Mouse (Mus musculus): ENCODE results near the gene Snrpd3. TPM values are rescaled to one million over a fixed set of nuclear protein-coding genes. Genes with fewer than 3 reads are reported as not detected.

The Snrpd3 gene
- polyA plus RNA-seq, 1 experiment from 2014 or later = 63.3 TPM

DNA sequence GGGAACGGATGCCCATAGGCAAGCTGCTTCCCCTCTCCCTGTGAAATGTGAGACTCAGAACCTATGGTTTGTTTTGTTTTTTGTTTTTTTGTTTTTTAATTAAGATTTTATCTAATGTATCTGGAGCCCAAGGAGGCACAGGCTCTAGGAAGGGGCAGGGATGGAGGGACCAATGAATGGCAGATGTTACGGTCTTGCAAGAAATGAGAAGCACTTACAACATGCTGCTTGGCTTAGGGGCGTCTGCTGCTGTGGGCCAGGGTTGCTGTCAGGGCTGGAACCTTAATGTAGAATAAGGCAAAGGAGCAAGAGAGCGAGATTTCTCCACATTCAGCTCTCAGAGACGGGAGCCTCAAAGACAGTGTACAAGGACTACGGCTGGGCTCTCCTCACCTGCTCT, 38.2 kb downstream of the Snrpd3 start:
- H3K4me1 ChIP-seq (replicated peaks; ENCODE audit: control insufficient read depth, insufficient read depth, low read length) = 0 out of 2 replicates have a peak, but pooled peaks cover 5% of the 10 kb centered on the region
- no peak for TF ChIP-seq CTCF (IDR thresholded peaks at IDR 0.05; ENCODE audit: low read depth)
- 85% methylated on average over 6 of the region's 6 CpGs for WGBS
- no peak overlapping the region for H3K4me3 ChIP-seq (ENCODE audit: low read depth, low read length)
- H3K27ac ChIP-seq (ENCODE audit: low read depth, low read length) = no peak overlapping the region
- no peak overlapping the region for H3K9ac ChIP-seq (ENCODE audit: low read depth, low read length)
- peaks cover 21% of the 10 kb centered on the region for H3K27me3 ChIP-seq (replicated peaks; ENCODE audit: control insufficient read depth, insufficient read depth, low read length)
- H3K36me3 ChIP-seq (ENCODE audit: control insufficient read depth, insufficient read depth) = no peaks in the 10 kb centered on the region
- no peak for ATAC-seq
- no peaks in the 10 kb centered on the region for H3K9me3 ChIP-seq (ENCODE audit: control insufficient read depth)
- H3K4me2 ChIP-seq (replicated peaks; ENCODE audit: low read depth) = no peak overlapping the region

DNA sequence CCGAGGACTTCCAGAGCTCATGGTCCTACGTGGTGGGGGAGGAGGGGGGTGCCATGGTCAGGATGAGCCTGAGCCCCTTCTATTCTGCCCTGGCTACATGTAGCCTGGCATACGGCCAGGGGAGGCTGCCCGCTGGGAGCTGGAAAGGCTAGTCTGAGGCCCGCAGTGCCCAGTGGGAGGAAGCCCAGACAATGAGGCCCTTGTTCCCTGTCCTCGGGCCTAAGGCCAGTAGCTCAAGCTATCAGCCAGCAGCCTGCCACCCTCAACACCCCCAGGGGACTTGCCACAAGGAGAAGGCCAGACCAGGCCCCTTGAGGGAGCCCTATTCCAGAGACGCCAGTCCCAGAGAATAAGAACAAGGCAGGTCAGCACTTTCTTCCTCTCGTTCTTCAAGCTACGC, 38.7 kb downstream of the Snrpd3 start:
- no peak for TF ChIP-seq CTCF (IDR thresholded peaks at IDR 0.05; ENCODE audit: low read depth)
- H3K27ac ChIP-seq (ENCODE audit: low read depth, low read length) = no peak overlapping the region

DNA sequence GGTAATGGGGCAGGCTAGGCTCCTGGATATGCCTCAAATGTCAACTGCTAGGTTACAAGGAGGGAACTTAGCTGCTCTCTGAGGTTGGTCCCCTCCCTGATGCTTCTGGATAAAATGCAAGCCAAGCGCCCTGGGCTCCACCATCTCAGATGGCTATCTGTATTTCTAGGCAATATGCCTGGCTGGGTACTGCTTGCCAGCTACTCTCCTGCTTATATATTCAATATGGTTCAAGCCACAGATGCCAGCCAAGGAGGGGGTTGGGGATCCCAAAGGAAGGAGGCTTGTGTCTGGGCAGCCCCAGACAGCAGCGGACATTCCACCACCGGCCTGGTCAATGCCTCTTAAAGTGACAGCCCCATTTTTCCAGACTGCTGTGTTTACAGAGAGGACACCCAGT, 41.2 kb downstream of the Snrpd3 start:
- Histone ChIP-seq H3K27me3 (replicated peaks; ENCODE audit: control insufficient read depth, insufficient read depth, low read length) (peaks cover 31% of the 10 kb centered on the region), H3K4me3 (ENCODE audit: low read depth, low read length) (no peak overlapping the region), H3K27ac (ENCODE audit: low read depth, low read length) (no peak overlapping the region), H3K4me2 (replicated peaks; ENCODE audit: low read depth) (no peak overlapping the region; the same call in 1 of the 2 replicates), H3K9ac (ENCODE audit: low read depth, low read length) (no peak overlapping the region), H3K36me3 (ENCODE audit: control insufficient read depth, insufficient read depth) (no peaks in the 10 kb centered on the region), H3K9me3 (ENCODE audit: control insufficient read depth) (no peaks in the 10 kb centered on the region), H3K4me1 (replicated peaks; ENCODE audit: control insufficient read depth, insufficient read depth, low read length) (0 out of 2 replicates have a peak, but pooled peaks cover 5% of the 10 kb centered on the region)
- 58% methylated on average over 3 of the region's 3 CpGs for WGBS
- TF ChIP-seq CTCF (IDR thresholded peaks at IDR 0.05; ENCODE audit: low read depth) = no peak
- no peak for ATAC-seq

More for the DNA sequence above, 38.7 kb downstream of the Snrpd3 start:
- Histone ChIP-seq H3K9me3 (ENCODE audit: control insufficient read depth) (no peaks in the 10 kb centered on the region), H3K27me3 (replicated peaks; ENCODE audit: control insufficient read depth, insufficient read depth, low read length) (peaks cover 25% of the 10 kb centered on the region), H3K36me3 (ENCODE audit: control insufficient read depth, insufficient read depth) (no peaks in the 10 kb centered on the region), H3K4me3 (ENCODE audit: low read depth, low read length) (no peak overlapping the region), H3K4me2 (replicated peaks; ENCODE audit: low read depth) (no peak overlapping the region), H3K4me1 (replicated peaks; ENCODE audit: control insufficient read depth, insufficient read depth, low read length) (0 out of 2 replicates have a peak, but pooled peaks cover 5% of the 10 kb centered on the region), H3K9ac (ENCODE audit: low read depth, low read length) (no peak overlapping the region)
- ATAC-seq = no peak
- WGBS = 60% methylated on average over 9 of the region's 9 CpGs

DNA sequence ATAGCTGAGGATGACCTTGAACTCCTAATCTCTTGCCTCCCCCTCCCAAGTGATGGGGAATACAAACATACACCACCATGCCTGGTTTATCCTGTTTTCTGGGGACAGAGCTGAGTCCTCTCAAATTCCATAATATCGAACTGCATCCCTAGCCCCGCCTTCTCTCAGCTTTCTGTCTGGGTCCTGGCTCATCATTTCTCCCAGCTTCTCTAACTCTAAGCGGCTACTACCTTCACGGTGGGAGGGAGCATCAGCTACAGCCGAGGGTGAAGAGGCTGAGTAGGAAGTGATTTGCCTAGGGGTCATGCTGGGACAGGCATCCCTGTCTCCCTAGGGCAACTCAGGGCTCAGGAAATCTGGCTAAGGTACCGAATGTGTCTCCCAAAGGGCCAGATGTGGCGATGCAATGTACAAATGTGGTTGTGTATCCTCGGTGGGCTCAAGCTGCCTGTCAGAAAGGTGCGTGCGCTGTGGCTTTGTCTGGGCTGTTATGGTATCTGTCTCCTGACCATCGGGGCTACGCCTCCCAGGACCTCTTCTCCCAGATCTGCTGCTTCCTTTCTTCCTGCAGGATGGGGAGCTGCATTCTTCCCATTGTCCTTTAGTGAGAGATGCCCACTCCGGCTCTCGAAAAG, 41.8 kb downstream of the Snrpd3 start:
- ATAC-seq = no peak
- 0 out of 2 replicates have a peak, but pooled peaks cover 5% of the 10 kb centered on the region for H3K4me1 ChIP-seq (replicated peaks; ENCODE audit: control insufficient read depth, insufficient read depth, low read length)
- WGBS = 9% methylated on average over 14 of the region's 14 CpGs
- H3K36me3 ChIP-seq (ENCODE audit: control insufficient read depth, insufficient read depth) = no peaks in the 10 kb centered on the region
- H3K4me3 ChIP-seq (ENCODE audit: low read depth, low read length) = peak overlapping the region; percentile 54
- H3K9ac ChIP-seq (ENCODE audit: low read depth, low read length) = no peak overlapping the region
- no peak overlapping the region for H3K27ac ChIP-seq (ENCODE audit: low read depth, low read length)
- peaks cover 31% of the 10 kb centered on the region for H3K27me3 ChIP-seq (replicated peaks; ENCODE audit: control insufficient read depth, insufficient read depth, low read length)
- no peak for TF ChIP-seq CTCF (IDR thresholded peaks at IDR 0.05; ENCODE audit: low read depth)
- peak overlapping the region; percentile 88 for H3K4me2 ChIP-seq (replicated peaks; ENCODE audit: low read depth)
- H3K9me3 ChIP-seq (ENCODE audit: control insufficient read depth) = no peaks in the 10 kb centered on the region

DNA sequence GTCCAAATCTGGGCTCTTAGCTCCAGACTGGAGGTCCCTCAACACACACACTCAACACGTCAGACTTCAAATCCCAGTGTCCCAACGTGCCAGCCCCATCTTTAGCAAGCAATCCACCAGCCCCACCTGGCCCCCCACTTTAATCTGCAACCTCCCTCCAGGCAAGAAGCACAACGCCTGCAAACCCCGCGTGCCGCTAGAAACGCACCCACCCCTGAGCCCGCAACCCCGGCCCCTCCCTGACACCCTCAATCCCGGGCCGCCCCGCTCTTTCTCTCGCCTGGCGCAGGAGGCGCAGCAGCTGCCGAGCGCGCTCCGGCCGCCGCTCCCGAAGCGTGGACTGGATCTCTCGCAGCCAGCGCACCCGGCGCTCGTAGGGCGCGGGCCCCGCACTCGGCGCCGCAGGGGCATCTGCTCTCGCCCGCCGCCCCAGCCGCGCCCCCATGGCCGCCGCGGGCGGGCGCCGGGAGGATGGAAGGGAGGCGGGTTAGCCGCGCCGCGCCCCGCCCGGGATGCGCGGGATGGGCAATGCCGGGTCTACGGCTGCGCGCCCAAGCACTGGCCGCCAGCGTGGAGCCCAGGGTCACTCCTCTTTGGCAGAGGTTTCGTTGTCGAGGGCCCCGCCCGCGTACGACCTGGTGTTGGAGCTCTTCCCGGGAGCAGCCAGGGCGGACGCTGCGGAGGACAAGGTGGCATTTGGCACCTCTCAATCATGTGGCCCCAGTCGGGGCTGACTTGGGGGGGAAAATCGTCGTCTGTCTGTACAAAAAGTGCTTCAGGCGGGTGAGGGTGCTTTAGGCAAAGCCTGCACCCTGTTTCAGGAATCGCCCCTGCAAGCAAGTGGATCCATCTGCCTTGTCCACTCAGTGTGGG, 42.6 kb downstream of the Snrpd3 start, which contains the start of gene Lrrc75b:
Lrrc75b (minus strand) TSS at position 655 of the 873 bp plus-strand sequence.
- no peaks in the 10 kb centered on the region for H3K36me3 ChIP-seq (ENCODE audit: control insufficient read depth, insufficient read depth)
- ATAC-seq = peak; percentile 26; the same call in 1 of the 2 replicates
- no peak for TF ChIP-seq CTCF (IDR thresholded peaks at IDR 0.05; ENCODE audit: low read depth)
- H3K4me1 ChIP-seq (replicated peaks; ENCODE audit: control insufficient read depth, insufficient read depth, low read length) = 0 out of 2 replicates have a peak, but pooled peaks cover 5% of the 10 kb centered on the region
- peaks cover 31% of the 10 kb centered on the region for H3K27me3 ChIP-seq (replicated peaks; ENCODE audit: control insufficient read depth, insufficient read depth, low read length)
- no peaks in the 10 kb centered on the region for H3K9me3 ChIP-seq (ENCODE audit: control insufficient read depth)
- H3K27ac ChIP-seq (ENCODE audit: low read depth, low read length) = no peak within 1 kb of the TSS
- 2% methylated on average over 75 of the region's 75 CpGs for WGBS
- H3K4me3 ChIP-seq (ENCODE audit: low read depth, low read length) = peak within 1 kb of the TSS; percentile 54
- H3K4me2 ChIP-seq (replicated peaks; ENCODE audit: low read depth) = peak within 1 kb of the TSS; percentile 88
- H3K9ac ChIP-seq (ENCODE audit: low read depth, low read length) = peak within 1 kb of the TSS; percentile 45; the same call in 1 of the 2 replicates

DNA sequence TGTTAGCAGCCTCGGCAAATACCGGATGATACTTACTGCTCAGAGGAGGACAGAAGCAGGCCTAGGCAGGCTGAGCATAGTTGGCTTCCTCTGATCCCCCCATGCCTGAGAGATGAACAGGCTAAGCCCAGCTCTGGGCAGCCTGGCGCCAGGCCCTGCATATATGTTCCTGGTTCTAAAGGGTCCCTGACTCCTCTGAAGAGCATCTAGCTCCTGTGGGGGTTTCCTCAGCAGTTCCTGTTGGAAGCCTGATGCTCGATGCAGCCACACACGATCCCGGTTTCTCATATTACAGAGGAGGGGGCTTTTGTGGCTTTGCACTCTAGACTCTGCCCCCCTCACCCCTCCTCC, 43.2 kb downstream of the Snrpd3 start:
- Histone ChIP-seq H3K9ac (ENCODE audit: low read depth, low read length) (0 out of 2 replicates have a peak overlapping the region, but pooled peaks have one; percentile 45), H3K4me2 (replicated peaks; ENCODE audit: low read depth) (peak overlapping the region; percentile 88), H3K9me3 (ENCODE audit: control insufficient read depth) (no peaks in the 10 kb centered on the region), H3K4me1 (replicated peaks; ENCODE audit: control insufficient read depth, insufficient read depth, low read length) (0 out of 2 replicates have a peak, but pooled peaks cover 6% of the 10 kb centered on the region), H3K27me3 (replicated peaks; ENCODE audit: control insufficient read depth, insufficient read depth, low read length) (peaks cover 31% of the 10 kb centered on the region), H3K4me3 (ENCODE audit: low read depth, low read length) (no peak overlapping the region), H3K36me3 (ENCODE audit: control insufficient read depth, insufficient read depth) (no peaks in the 10 kb centered on the region), H3K27ac (ENCODE audit: low read depth, low read length) (no peak overlapping the region)
- 35% methylated on average over 6 of the region's 6 CpGs for WGBS
- no peak for ATAC-seq
- TF ChIP-seq CTCF (IDR thresholded peaks at IDR 0.05; ENCODE audit: low read depth) = no peak

Measured in intestine, postnatal 0 days (tissue).